Mouse (Mus musculus): ENCODE results near the gene Capn13.

DNA sequence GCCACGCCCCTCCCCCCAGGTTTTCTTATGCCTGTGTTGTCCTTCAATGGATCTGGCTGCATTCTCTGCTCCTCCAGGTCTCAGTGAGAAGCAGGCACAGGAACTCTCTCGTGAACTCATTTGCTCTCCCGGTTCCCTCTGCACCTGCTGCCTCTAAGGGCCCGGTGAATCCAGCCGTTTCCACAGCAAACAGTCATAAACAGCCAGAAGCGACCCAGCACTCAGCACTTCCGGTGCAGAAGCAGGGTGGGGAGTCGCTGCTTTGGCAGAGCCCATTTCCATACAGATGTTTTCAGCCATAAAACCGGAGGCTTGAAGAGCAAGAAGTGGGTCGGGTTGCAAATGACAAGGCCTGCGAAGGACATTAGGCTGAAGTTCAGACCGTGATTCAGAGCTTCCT is 142.0 kb downstream of the Capn13 start:
- TF ChIP-seq POLR2A (IDR thresholded peaks at IDR 0.05; ENCODE audit: low read depth, low read length) (no peak), CTCF (IDR thresholded peaks at IDR 0.05; ENCODE audit: borderline replicate concordance, insufficient read depth, low read length) (no peak)
